ENCODE assay signal across 10 mouse cellular contexts in genomic region chr12:26631111-26631794, GRCm38 (mm10).
DNase-seq lines count a peak whose midpoint lies in the region; ATAC-seq and TF ChIP-seq lines count a peak whose summit lies in the region.
"Had no signal": no experiment of that assay in that cellular context is flagged by ENCODE, and none has a peak within 500 bp of the region (broad histone marks: within the 10 kb centered on the region; RNA-seq: fewer than 3 reads in every experiment).

No protein-coding gene starts in this region.

- peaks cover 29% of the 10 kb centered on the region for H3K4me1 ChIP-seq in hindbrain, embryonic 12.5 days
- H3K4me1 ChIP-seq in midbrain, embryonic 12.5 days, result peaks cover 40% of the 10 kb centered on the region
- no peaks in the 10 kb centered on the region for H3K4me1 ChIP-seq in stomach, postnatal 0 days (replicated peaks; ENCODE audit: control insufficient read depth, insufficient read depth)

- H3K4me3 ChIP-seq in hindbrain, embryonic 12.5 days, result no peak overlapping the region
- H3K4me3 ChIP-seq in midbrain, embryonic 12.5 days, result no peak overlapping the region
- H3K4me3 ChIP-seq in stomach, postnatal 0 days (ENCODE audit: low read depth, low read length), result no peak overlapping the region
- H3K4me3 ChIP-seq: heart, embryonic 12.5 days had no signal

- peak overlapping the region; percentile 28 for H3K4me2 ChIP-seq in hindbrain, embryonic 12.5 days (replicated peaks)
- peak overlapping the region; percentile 40 for H3K4me2 ChIP-seq in midbrain, embryonic 12.5 days (replicated peaks)
- no peak overlapping the region for H3K4me2 ChIP-seq in stomach, postnatal 0 days (replicated peaks; ENCODE audit: low read depth)
- H3K4me2 ChIP-seq: heart, embryonic 12.5 days had no signal

- peak; percentile 76 for ATAC-seq in hindbrain, embryonic 12.5 days (ENCODE audit: low FRiP score)
- ATAC-seq in midbrain, embryonic 12.5 days (ENCODE audit: low FRiP score, low read depth), result peak; percentile 85
- no peak for ATAC-seq in stomach, postnatal 0 days (ENCODE audit: low FRiP score, low TSS enrichment)

- H3K9ac ChIP-seq in hindbrain, embryonic 12.5 days, result 0 out of 2 replicates have a peak overlapping the region, but pooled peaks have one; percentile 1
- 0 out of 2 replicates have a peak overlapping the region, but pooled peaks have one; percentile 11 for H3K9ac ChIP-seq in midbrain, embryonic 12.5 days (replicated peaks)
- no peak overlapping the region for H3K9ac ChIP-seq in stomach, postnatal 0 days (ENCODE audit: low read length)
- H3K9ac ChIP-seq: heart, embryonic 12.5 days had no signal

- H3K36me3 ChIP-seq in hindbrain, embryonic 12.5 days, result no peaks in the 10 kb centered on the region
- H3K36me3 ChIP-seq in midbrain, embryonic 12.5 days, result no peaks in the 10 kb centered on the region
- no peaks in the 10 kb centered on the region for H3K36me3 ChIP-seq in stomach, postnatal 0 days (ENCODE audit: control insufficient read depth, insufficient read depth, low read length)
- H3K36me3 ChIP-seq: heart, embryonic 12.5 days had no signal

- no peak for TF ChIP-seq CTCF in stomach, postnatal 0 days (IDR thresholded peaks at IDR 0.05; ENCODE audit: low read depth)

- 13% methylated on average over 4 of the region's 4 CpGs for WGBS in hindbrain, embryonic 12.5 days
- WGBS in midbrain, embryonic 12.5 days, result 6% methylated on average over 4 of the region's 4 CpGs
- WGBS in stomach, postnatal 0 days, result 48% methylated on average over 4 of the region's 4 CpGs

- no peaks in the 10 kb centered on the region for H3K9me3 ChIP-seq in hindbrain, embryonic 12.5 days (replicated peaks)
- H3K9me3 ChIP-seq in midbrain, embryonic 12.5 days, result no peaks in the 10 kb centered on the region
- H3K9me3 ChIP-seq in stomach, postnatal 0 days (ENCODE audit: control insufficient read depth, low read length), result no peaks in the 10 kb centered on the region
- H3K9me3 ChIP-seq: heart, embryonic 12.5 days had no signal

- peak; percentile 11 for DNase-seq in right cerebral cortex, postnatal 4 days
- DNase-seq in right cerebral cortex, adult 2 months (ENCODE audit: low spot score in 2 of 2), result no peak
- no peak for DNase-seq in gastrocnemius, postnatal 10 days
- no peak for DNase-seq in frontal cortex, postnatal 25 days (ENCODE audit: low spot score in 2 of 2)
- no peak for DNase-seq in stomach, postnatal 0 days (ENCODE audit: low spot score)
- DNase-seq: kidney, adult 18-20 months had no signal

- peak overlapping the region; percentile 90 for H3K27ac ChIP-seq in hindbrain, embryonic 12.5 days
- peak overlapping the region; percentile 95 for H3K27ac ChIP-seq in midbrain, embryonic 12.5 days (replicated peaks)
- no peak overlapping the region for H3K27ac ChIP-seq in stomach, postnatal 0 days (replicated peaks)
- H3K27ac ChIP-seq: macrophage had no signal

- no peak for TF ChIP-seq EP300 in stomach, postnatal 0 days (optimal IDR thresholded peaks at IDR 0.05)

- H3K27me3 ChIP-seq in hindbrain, embryonic 12.5 days, result no peaks in the 10 kb centered on the region
- no peaks in the 10 kb centered on the region for H3K27me3 ChIP-seq in midbrain, embryonic 12.5 days
- no peaks in the 10 kb centered on the region for H3K27me3 ChIP-seq in stomach, postnatal 0 days (ENCODE audit: control insufficient read depth, insufficient read depth, low read length)
- H3K27me3 ChIP-seq: heart, embryonic 12.5 days had no signal
